Mouse (Mus musculus): ENCODE data around the gene Figla.

DNA sequence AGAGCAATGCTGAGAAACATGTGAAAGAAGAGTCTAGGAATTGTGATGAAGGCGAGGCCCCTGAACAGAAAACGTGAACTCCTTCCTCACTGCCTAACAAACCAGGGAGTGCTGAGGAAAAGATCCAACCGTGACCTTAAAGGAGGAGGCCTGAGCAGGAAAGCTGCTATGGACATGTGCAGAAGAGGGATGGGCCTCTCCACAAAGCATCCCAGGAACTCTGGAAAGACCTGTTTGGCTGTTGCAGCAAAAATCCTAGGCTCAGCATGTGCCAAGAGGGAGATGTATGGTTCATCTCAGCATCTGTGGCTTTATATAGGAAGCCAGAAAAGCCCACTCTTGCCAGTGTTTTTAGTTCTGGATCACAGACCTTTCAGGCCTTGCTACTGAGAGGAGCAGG is 43.3 kb upstream of the Figla start:
- no peak for TF ChIP-seq CTCF (conservative IDR thresholded peaks at IDR 0.05; ENCODE audit: low read length)
- no peak for TF ChIP-seq NANOG (IDR thresholded peaks at IDR 0.05; ENCODE audit: borderline replicate concordance, low read length)

All from E14TG2a.4 (cell line).